Mouse (Mus musculus) liver, embryonic 14.5 days (tissue): Measurements from ENCODE around the gene Lmln. TPM values are rescaled to one million over a fixed set of nuclear protein-coding genes. Genes with fewer than 3 reads are reported as not detected.
A peak's percentile ranks its signal among the peaks of the same experiment; 100 is the strongest.
"Not testable (repeated sequence)": the region's sequence is repeated elsewhere in the genome, so short reads cannot be mapped to it uniquely, and the experiment has no call there.

Source experiments
- ATAC-seq: fragments of 200-750 bp; cut with Nextera tagmentation; 2 replicates; pipeline ENCODE4 v1.8.0; 2017; ENCODE audit warnings: moderate number of reproducible peaks, mild to moderate bottlenecking, moderate library complexity; ENCODE audit not compliant: insufficient read depth
- DNase-seq, 3 experiments: peaks; one replicate each; pipeline ENCODE4 v3.0.0-alpha.2; 2012 to 2013; ENCODE audit warnings: low read depth in 3 of 3, low spot score in 3 of 3
- H3K27ac ChIP-seq: fragments of 300-500 bp; sonication (generic); 2 replicates; pipeline ENCODE4 v1.5.1; 2014; ENCODE audit warnings: moderate library complexity, mild to moderate bottlenecking, control low read depth, inconsistent platforms
- H3K27me3 ChIP-seq: fragments of 300-500 bp; sonication (generic); 2 replicates; pipeline ENCODE4 v1.6.1; 2014; ENCODE audit warnings: mild to moderate bottlenecking, low read length, moderate library complexity; ENCODE audit not compliant: control insufficient read depth, insufficient read depth
- H3K36me3 ChIP-seq: fragments of 300-500 bp; sonication (generic); replicated peaks from 2 replicates; pipeline ENCODE4 v1.6.1; 2014; ENCODE audit warnings: low read depth; ENCODE audit not compliant: control insufficient read depth, insufficient read depth
- H3K4me1 ChIP-seq, 2 experiments: fragments of 200-500 bp in 1 of 2; fragments of 300-500 bp in 1 of 2; sonication (generic) in 1 of 2; replicated peaks; 2 replicates each; pipeline ENCODE4 v1.6.1; 2012 to 2014; ENCODE audit warnings: antibody characterized with exemption in 1 of 2, inconsistent platforms in 1 of 2, low read length in 1 of 2; ENCODE audit not compliant: control insufficient read depth in 2 of 2, insufficient read depth in 2 of 2
- H3K4me2 ChIP-seq: fragments of 300-500 bp; sonication (generic); 2 replicates; pipeline ENCODE4 v1.6.1; 2014; ENCODE audit warnings: low read depth, mild to moderate bottlenecking, control low read depth, moderate library complexity
- H3K4me3 ChIP-seq, 2 experiments: fragments of 200-500 bp in 1 of 2; fragments of 300-500 bp in 1 of 2; sonication (generic) in 1 of 2; 2 replicates each; pipeline ENCODE4 v1.5.1; 2012 to 2014; ENCODE audit warnings: low read depth in 2 of 2, low read length in 2 of 2, mild to moderate bottlenecking in 2 of 2, control low read depth in 1 of 2, inconsistent platforms in 1 of 2, moderate library complexity in 1 of 2; ENCODE audit not compliant: insufficient read depth in 1 of 2
- H3K9ac ChIP-seq: fragments of 300-500 bp; sonication (generic); replicated peaks from 2 replicates; pipeline ENCODE4 v1.6.1; 2014; ENCODE audit warnings: mild to moderate bottlenecking, control low read depth, moderate library complexity
- H3K9me3 ChIP-seq: fragments of 300-500 bp; sonication (generic); 2 replicates; pipeline ENCODE4 v1.6.1; 2016; ENCODE audit warnings: low read length, mixed read lengths; ENCODE audit not compliant: control insufficient read depth
- CTCF ChIP-seq: IDR thresholded peaks from 2 replicates; pipeline ENCODE4 v1.5.1; 2016; ENCODE audit warnings: antibody characterized with exemption, low read depth, control low read depth
- EP300 ChIP-seq: IDR thresholded peaks from 2 replicates; pipeline ENCODE4 v1.6.1; 2016; ENCODE audit warnings: antibody characterized with exemption, low read depth
- WGBS: fragments of 180-500 bp; shearing (Covaris S2); extraction: QIAGEN DNeasy Blood & Tissue Kit; methylation state at CpG from one replicate; pipeline ENCODE4 v1.1.7; 2014; ENCODE audit not compliant: insufficient replicate concordance; 5-methylcytosine and 5-hydroxymethylcytosine counted together
- polyA plus RNA-seq, 2 experiments: library from polyadenylated mRNA; depleted of rRNA in 1 of 2; stranded (reverse) in 1 of 2; unstranded in 1 of 2; fragments of >200 nt; fragmentation: Nextera tagmentation in 1 of 2; extraction: Ambion mirVana in 1 of 2; gene quantifications; 2 replicates each; pipeline versions ENCODE4 v1.2.1 to v1.2.3; 2012 to 2014

Gene Lmln
- polyA plus RNA-seq, 2 experiments = 0.32 to 0.75 TPM

- no peaks in the 10 kb centered on the region for H3K27me3 ChIP-seq
These were observed 5.5 kb upstream of the Lmln start for GRCm38 (mm10) chr16:33056786-33057185.

GRCm38 (mm10) chr16:33058033-33058432, 4.3 kb upstream of the Lmln start:
- ATAC-seq = no peak
- Histone ChIP-seq H3K36me3 (peaks cover 30% of the 10 kb centered on the region), H3K4me1 (peaks cover 6 to 18% of the 10 kb centered on the region in 2 experiments), H3K27ac (no peak overlapping the region), H3K4me2 (peak overlapping the region; percentile 88), H3K9ac (peak overlapping the region; percentile 45), H3K9me3 (no peaks in the 10 kb centered on the region), H3K27me3 (no peaks in the 10 kb centered on the region), H3K4me3 (peak overlapping the region; percentile 82 to 94)
- TF ChIP-seq CTCF (no peak), EP300 (no peak)
- WGBS = 82% methylated on average over 16 of the region's 16 CpGs
- DNase-seq = no peak

More at GRCm38 (mm10) chr16:33056786-33057185, 5.5 kb upstream of the Lmln start:
- WGBS = under 1% methylated on average over 24 of the region's 24 CpGs
- ATAC-seq = peak; percentile 42; the same call in 1 of the 2 replicates
- Histone ChIP-seq H3K9ac (peak overlapping the region; percentile 96), H3K27ac (peak overlapping the region; percentile 73), H3K9me3 (no peaks in the 10 kb centered on the region), H3K4me3 (peak overlapping the region; percentile 82 to 94), H3K4me1 (peaks cover 5 to 16% of the 10 kb centered on the region in 2 experiments), H3K36me3 (peaks cover 30% of the 10 kb centered on the region), H3K4me2 (peak overlapping the region; percentile 88)
- DNase-seq = no peak
- TF ChIP-seq EP300 = no peak; the same call in 1 of the 2 replicates

DNA sequence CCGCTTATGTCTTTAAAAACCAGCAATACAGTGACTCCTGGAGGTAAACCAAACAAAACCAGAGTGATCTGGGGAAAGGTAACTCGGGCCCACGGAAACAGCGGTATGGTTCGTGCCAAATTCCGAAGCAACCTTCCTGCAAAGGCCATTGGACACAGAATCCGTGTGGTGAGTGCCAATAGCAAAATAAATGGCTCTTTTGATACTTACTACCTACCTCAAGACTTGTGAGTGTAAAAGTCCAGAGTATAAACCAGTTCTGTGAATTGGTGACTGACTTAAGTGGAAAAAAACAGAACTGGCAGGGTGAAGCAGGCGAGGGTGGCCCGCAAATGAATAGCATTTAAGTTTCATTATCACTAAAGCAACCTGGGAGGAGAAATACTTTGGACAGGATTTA, 3.7 kb upstream of the Lmln start:
- 79% methylated on average over 9 of the region's 9 CpGs for WGBS
- not testable (repeated sequence) for H3K9me3 ChIP-seq, ATAC-seq, DNase-seq, H3K27me3 ChIP-seq, H3K27ac ChIP-seq, H3K9ac ChIP-seq, H3K4me3 ChIP-seq
- Histone ChIP-seq H3K4me2 (peak overlapping the region; percentile 88), H3K4me1 (peaks cover 13 to 24% of the 10 kb centered on the region in 2 experiments), H3K36me3 (peaks cover 30% of the 10 kb centered on the region)

DNA sequence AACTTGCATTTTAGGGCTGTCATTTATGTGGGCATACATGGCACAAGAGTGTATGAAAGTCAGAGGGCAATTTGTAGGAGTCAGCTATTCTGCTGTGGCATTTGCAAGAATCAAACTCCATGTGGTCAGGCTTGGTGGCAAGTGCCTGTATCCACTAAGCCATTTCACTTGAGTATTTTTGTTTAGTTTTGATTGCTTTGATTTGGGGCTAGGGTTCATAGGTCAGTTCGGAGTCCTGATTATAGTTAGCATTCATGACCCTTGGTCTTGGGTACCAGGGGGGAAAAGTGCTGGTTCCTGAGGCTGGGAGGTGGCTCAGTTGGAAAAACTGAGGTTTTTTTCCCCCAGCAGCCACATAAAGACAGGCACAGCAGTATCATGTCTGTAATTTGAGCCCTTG, 2.9 kb upstream of the Lmln start:
- Histone ChIP-seq H3K4me1 (peaks cover 14 to 26% of the 10 kb centered on the region in 2 experiments), H3K4me3 (no peak overlapping the region)

GRCm38 (mm10) chr16:33060926-33061325, 1.4 kb upstream of the Lmln start:
- no peak overlapping the region for H3K4me2 ChIP-seq
- TF ChIP-seq CTCF (no peak), EP300 (no peak)

More for the DNA sequence above, 2.9 kb upstream of the Lmln start:
- Histone ChIP-seq H3K4me2 (no peak overlapping the region), H3K9me3 (no peaks in the 10 kb centered on the region), H3K27ac (no peak overlapping the region), H3K36me3 (peaks cover 30% of the 10 kb centered on the region), H3K9ac (no peak overlapping the region), H3K27me3 (no peaks in the 10 kb centered on the region)
- ATAC-seq = no peak
- no peak for DNase-seq
- WGBS = 72% methylated on average over 1 of the region's 1 CpGs
- TF ChIP-seq EP300 (no peak), CTCF (no peak)

More at GRCm38 (mm10) chr16:33060926-33061325, 1.4 kb upstream of the Lmln start:
- H3K4me1 ChIP-seq = peaks cover 14 to 22% of the 10 kb centered on the region in 2 experiments
- no peak overlapping the region for H3K27ac ChIP-seq
- H3K9me3 ChIP-seq = no peaks in the 10 kb centered on the region
- no peak overlapping the region for H3K9ac ChIP-seq
- no peak for ATAC-seq
- H3K27me3 ChIP-seq = no peaks in the 10 kb centered on the region
- H3K4me3 ChIP-seq = no peak overlapping the region
- peaks cover 30% of the 10 kb centered on the region for H3K36me3 ChIP-seq
- no peak for DNase-seq
- WGBS = 72% methylated on average over 2 of the region's 2 CpGs
